Mouse (Mus musculus) stomach, postnatal 0 days (tissue): ENCODE measurements around the gene Ankrd2. TPM values are rescaled to one million over a fixed set of nuclear protein-coding genes. Genes with fewer than 3 reads are reported as not detected.
A peak's percentile ranks its signal among the peaks of the same experiment; 100 is the strongest.
"Not testable (repeated sequence)": the region's sequence is repeated elsewhere in the genome, so short reads cannot be mapped to it uniquely, and the experiment has no call there.

ENCODE experiments used
- ATAC-seq: fragments of 200-750 bp; cut with Nextera tagmentation; 2 replicates; pipeline ENCODE4 v1.8.0; 2017; ENCODE audit not compliant: low FRiP score, low TSS enrichment
- DNase-seq: peaks from one replicate; pipeline ENCODE4 v3.0.0-alpha.2; 2016; ENCODE audit warnings: low spot score
- H3K27ac ChIP-seq: fragments of 300-500 bp; sonication (generic); replicated peaks from 2 replicates; pipeline ENCODE4 v1.5.1; 2014; ENCODE audit warnings: mild to moderate bottlenecking, control low read depth
- H3K27me3 ChIP-seq: fragments of 300-500 bp; sonication (generic); 2 replicates; pipeline ENCODE4 v1.6.1; 2014; ENCODE audit warnings: low read length; ENCODE audit not compliant: control insufficient read depth, insufficient read depth
- H3K36me3 ChIP-seq: fragments of 300-500 bp; sonication (generic); 2 replicates; pipeline ENCODE4 v1.6.1; 2014; ENCODE audit warnings: low read length, mixed read lengths; ENCODE audit not compliant: control insufficient read depth, insufficient read depth
- H3K4me1 ChIP-seq: fragments of 300-500 bp; sonication (generic); replicated peaks from 2 replicates; pipeline ENCODE4 v1.6.1; 2014; ENCODE audit warnings: antibody characterized with exemption; ENCODE audit not compliant: control insufficient read depth, insufficient read depth
- H3K4me2 ChIP-seq: fragments of 300-500 bp; sonication (generic); replicated peaks from 2 replicates; pipeline ENCODE4 v1.6.1; 2014; ENCODE audit warnings: low read depth, mild to moderate bottlenecking, control low read depth, moderate library complexity
- H3K4me3 ChIP-seq: fragments of 300-500 bp; sonication (generic); 2 replicates; pipeline ENCODE4 v1.5.1; 2014; ENCODE audit warnings: low read depth, low read length, control low read depth
- H3K9ac ChIP-seq: fragments of 300-500 bp; sonication (generic); 2 replicates; pipeline ENCODE4 v1.6.1; 2014; ENCODE audit warnings: mild to moderate bottlenecking, low read length, control low read depth, mixed read lengths
- H3K9me3 ChIP-seq: fragments of 300-500 bp; sonication (generic); 2 replicates; pipeline ENCODE4 v1.6.1; 2016; ENCODE audit warnings: low read length; ENCODE audit not compliant: control insufficient read depth
- CTCF ChIP-seq: IDR thresholded peaks from 2 replicates; pipeline ENCODE4 v1.5.1; 2016; ENCODE audit warnings: antibody characterized with exemption, low read depth, mild to moderate bottlenecking, moderate library complexity
- EP300 ChIP-seq: optimal IDR thresholded peaks from 2 replicates; pipeline ENCODE3; 2016; ENCODE audit warnings: antibody characterized with exemption
- WGBS: fragments of 180-500 bp; shearing (Covaris S2); extraction: QIAGEN DNeasy Blood & Tissue Kit; methylation state at CpG from one replicate; pipeline ENCODE4 v1.1.7; 2014; 5-methylcytosine and 5-hydroxymethylcytosine counted together
- polyA plus RNA-seq: library from polyadenylated mRNA; unstranded; fragments of >200 nt; fragmentation: Nextera tagmentation; extraction: Ambion mirVana; gene quantifications from 2 replicates; pipeline ENCODE4 v1.2.1, GENCODE M21; 2015

Ankrd2 gene
- polyA plus RNA-seq, 1 experiment from 2014 or later: 0.11 TPM

DNA sequence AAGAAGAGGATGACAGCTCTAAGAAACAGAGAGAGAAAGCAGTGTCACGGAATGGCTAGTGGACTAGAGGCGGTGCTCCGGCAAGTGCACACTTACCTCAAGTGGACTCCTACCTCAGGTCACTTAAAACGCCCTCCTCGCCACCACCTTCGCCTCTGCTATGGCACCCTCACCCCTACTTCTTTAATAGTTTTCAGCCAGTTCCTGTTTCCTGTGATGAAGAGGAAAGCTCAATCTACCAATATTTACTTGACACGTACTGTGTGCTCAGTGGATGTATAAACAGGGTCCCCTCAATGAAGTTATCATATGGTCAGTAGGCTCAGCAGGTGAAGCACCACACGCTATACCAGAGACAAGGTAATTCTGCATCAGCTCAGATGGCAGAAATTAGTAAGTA lies 42.8 kb downstream of the Ankrd2 start:
- Histone ChIP-seq H3K4me3 (no peak overlapping the region), H3K9ac (no peak overlapping the region), H3K4me1 (no peaks in the 10 kb centered on the region), H3K36me3 (no peaks in the 10 kb centered on the region), H3K4me2 (no peak overlapping the region), H3K27ac (no peak overlapping the region), H3K9me3 (no peaks in the 10 kb centered on the region), H3K27me3 (no peaks in the 10 kb centered on the region)
- no peak for DNase-seq
- no peak for ATAC-seq
- TF ChIP-seq EP300: no peak
- no peak for TF ChIP-seq CTCF
- WGBS: 91% methylated on average over 8 of the region's 8 CpGs

DNA sequence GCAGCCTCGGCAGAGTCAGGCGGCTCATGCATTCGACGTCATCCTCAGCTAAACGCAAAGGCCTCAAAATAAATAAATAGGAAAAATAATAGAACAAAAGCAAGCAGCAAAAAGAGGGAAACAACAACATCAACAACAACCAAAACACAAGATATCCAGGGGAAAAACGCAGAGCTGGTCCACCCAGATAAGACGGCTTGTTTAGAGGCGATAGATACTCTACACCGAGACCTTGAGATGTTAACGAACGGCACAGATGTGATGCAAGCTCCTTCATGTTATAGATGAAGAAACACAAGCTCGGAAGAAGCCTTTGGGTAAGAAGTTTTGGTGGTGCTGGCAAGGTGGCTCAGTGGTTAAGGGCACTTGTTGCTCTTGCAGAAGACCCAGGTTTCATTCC lies 43.2 kb downstream of the Ankrd2 start:
- Histone ChIP-seq H3K27me3 (no peaks in the 10 kb centered on the region), H3K9ac (no peak overlapping the region), H3K4me3 (no peak overlapping the region), H3K9me3 (no peaks in the 10 kb centered on the region), H3K4me1 (no peaks in the 10 kb centered on the region), H3K36me3 (no peaks in the 10 kb centered on the region), H3K27ac (no peak overlapping the region), H3K4me2 (no peak overlapping the region)
- ATAC-seq: no peak
- 94% methylated on average over 12 of the region's 12 CpGs for WGBS
- TF ChIP-seq EP300: no peak
- no peak for TF ChIP-seq CTCF
- DNase-seq: no peak

DNA sequence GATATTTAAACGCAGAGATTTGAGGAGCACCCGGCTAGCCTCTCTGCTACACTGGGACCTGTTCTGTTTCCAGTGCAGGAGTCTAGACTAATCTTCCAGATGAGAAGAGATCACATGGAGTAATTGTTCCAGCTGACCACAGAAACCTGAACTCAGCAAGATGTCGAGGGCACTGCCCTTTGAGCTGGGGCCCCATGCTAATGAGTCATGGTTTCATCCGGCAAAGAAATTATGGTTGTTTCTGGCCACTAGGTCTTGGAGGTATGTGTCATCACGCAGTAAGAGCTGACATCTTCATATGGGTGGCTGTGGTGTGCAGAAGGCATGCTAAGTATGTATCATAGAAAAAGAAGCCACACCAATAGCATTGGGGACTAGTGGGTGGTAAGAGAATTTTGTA lies 44.1 kb downstream of the Ankrd2 start:
- no peaks in the 10 kb centered on the region for H3K36me3 ChIP-seq
- H3K27ac ChIP-seq: no peak overlapping the region
- no peaks in the 10 kb centered on the region for H3K27me3 ChIP-seq
- H3K4me3 ChIP-seq: no peak overlapping the region
- H3K9ac ChIP-seq: no peak overlapping the region
- no peak for TF ChIP-seq CTCF
- no peak for TF ChIP-seq EP300
- no peak overlapping the region for H3K4me2 ChIP-seq
- DNase-seq (no peak), ATAC-seq (no peak; the same call in 1 of the 2 replicates)
- no peaks in the 10 kb centered on the region for H3K9me3 ChIP-seq
- H3K4me1 ChIP-seq: no peaks in the 10 kb centered on the region
- 82% methylated on average over 5 of the region's 5 CpGs for WGBS

DNA sequence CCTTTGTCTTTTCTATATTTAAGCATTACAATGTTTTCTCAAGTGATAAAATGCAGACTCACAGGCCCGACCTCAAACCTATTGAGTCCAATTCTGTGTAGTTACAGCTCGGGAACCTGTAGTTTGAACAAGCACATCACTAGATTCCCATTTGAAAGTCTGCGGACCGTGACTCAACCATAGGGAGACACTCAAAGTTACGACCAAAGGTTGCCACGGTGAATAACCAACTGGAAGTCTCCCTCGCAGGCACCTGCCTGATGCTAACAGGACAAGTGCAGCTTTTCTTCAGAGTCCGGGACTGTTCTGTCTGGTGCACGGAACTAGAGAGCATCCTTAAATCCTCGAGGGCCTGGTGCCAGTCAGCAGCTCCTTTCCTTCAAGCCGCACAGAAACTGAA lies 44.7 kb downstream of the Ankrd2 start:
- Histone ChIP-seq H3K27me3 (no peaks in the 10 kb centered on the region), H3K4me1 (no peaks in the 10 kb centered on the region), H3K4me3 (no peak overlapping the region), H3K27ac (no peak overlapping the region), H3K36me3 (no peaks in the 10 kb centered on the region), H3K9ac (no peak overlapping the region), H3K4me2 (no peak overlapping the region), H3K9me3 (no peaks in the 10 kb centered on the region)
- TF ChIP-seq CTCF (no peak), EP300 (no peak)
- WGBS: 84% methylated on average over 11 of the region's 11 CpGs
- DNase-seq (no peak), ATAC-seq (no peak)

DNA sequence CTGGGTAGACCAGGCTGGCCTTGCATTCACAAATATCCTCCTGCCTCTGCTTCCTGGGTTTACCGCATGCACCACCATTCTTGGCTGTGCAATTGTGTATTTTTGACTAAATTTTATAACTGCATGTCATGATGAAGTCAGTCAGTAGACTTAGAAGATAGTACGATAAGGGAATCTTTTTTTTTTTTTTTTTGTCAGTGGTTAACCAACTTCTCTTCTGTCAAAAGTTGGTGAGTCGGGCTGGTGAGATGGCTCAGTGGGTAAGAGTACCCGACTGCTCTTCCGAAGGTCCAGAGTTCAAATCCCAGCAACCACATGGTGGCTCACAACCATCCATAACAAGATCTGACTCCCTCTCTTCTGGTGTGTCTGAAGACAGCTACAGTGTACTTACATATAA lies 45.8 kb downstream of the Ankrd2 start:
- WGBS: 91% methylated on average over 5 of the region's 5 CpGs
- H3K4me3 ChIP-seq, H3K27me3 ChIP-seq, ATAC-seq, H3K4me2 ChIP-seq, H3K9me3 ChIP-seq, H3K4me1 ChIP-seq, DNase-seq, H3K9ac ChIP-seq, H3K27ac ChIP-seq, H3K36me3 ChIP-seq: not testable (repeated sequence)

DNA sequence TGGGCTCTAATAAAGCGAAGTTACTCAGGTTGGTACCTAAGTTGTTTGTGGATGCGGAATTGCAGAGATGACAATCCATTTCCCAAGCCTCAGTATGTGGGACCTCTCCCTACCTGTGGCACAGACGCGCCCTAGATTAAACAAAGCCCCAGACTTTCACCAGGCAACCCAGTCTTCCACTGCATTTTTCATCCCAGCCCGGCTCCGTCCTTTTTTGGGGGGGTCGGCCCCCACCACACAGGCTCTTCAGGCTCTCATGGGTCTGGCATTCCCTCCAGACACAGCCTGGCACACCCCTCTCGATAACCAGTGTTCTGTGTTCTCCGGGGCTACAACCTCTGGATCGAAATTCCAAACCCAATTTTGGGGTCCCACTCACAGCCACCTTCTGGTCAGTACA lies 49.9 kb downstream of the Ankrd2 start:
- 8% methylated on average over 10 of the region's 10 CpGs for WGBS
- ATAC-seq: no peak
- Histone ChIP-seq H3K36me3 (no peaks in the 10 kb centered on the region), H3K4me3 (peak overlapping the region; percentile 49), H3K27me3 (no peaks in the 10 kb centered on the region), H3K4me1 (peaks cover 3% of the 10 kb centered on the region; the same call in 1 of the 2 replicates), H3K9me3 (no peaks in the 10 kb centered on the region), H3K4me2 (peak overlapping the region; percentile 82), H3K27ac (no peak overlapping the region), H3K9ac (peak overlapping the region; percentile 59)
- DNase-seq: no peak
- no peak for TF ChIP-seq CTCF
- no peak for TF ChIP-seq EP300
